9 mouse cellular contexts compared by ENCODE assay signal in genomic region chr6:17816865-17817435, GRCm38 (mm10).
DNase-seq lines count a peak whose midpoint lies in the region; ATAC-seq lines count a peak whose summit lies in the region.
"Had no signal": no experiment of that assay in that cellular context is flagged by ENCODE, and none has a peak within 500 bp of the region (broad histone marks: within the 10 kb centered on the region; RNA-seq: fewer than 3 reads in every experiment).

No protein-coding gene starts in this region.

- peaks cover 20% of the 10 kb centered on the region for H3K4me1 ChIP-seq in heart, embryonic 16.5 days (ENCODE audit: control insufficient read depth, insufficient read depth, low read length)
- peaks cover 24% of the 10 kb centered on the region for H3K4me1 ChIP-seq in midbrain, embryonic 15.5 days

- no peaks in the 10 kb centered on the region for H3K9me3 ChIP-seq in heart, embryonic 16.5 days (replicated peaks; ENCODE audit: control insufficient read depth, low read length)
- H3K9me3 ChIP-seq in midbrain, embryonic 15.5 days: no peaks in the 10 kb centered on the region

- H3K9ac ChIP-seq in heart, embryonic 16.5 days (ENCODE audit: low read length): no peak overlapping the region
- no peak overlapping the region for H3K9ac ChIP-seq in midbrain, embryonic 15.5 days
- H3K9ac ChIP-seq: liver, embryonic 14.5 days had no signal

- H3K36me3 ChIP-seq in heart, embryonic 16.5 days (ENCODE audit: control insufficient read depth, insufficient read depth): no peaks in the 10 kb centered on the region
- H3K36me3 ChIP-seq in midbrain, embryonic 15.5 days (replicated peaks): no peaks in the 10 kb centered on the region

- 15% methylated on average over 3 of the region's 3 CpGs for WGBS in heart, embryonic 16.5 days
- WGBS in midbrain, embryonic 15.5 days: 21% methylated on average over 3 of the region's 3 CpGs

- H3K4me3 ChIP-seq in heart, embryonic 16.5 days (ENCODE audit: low read length): no peak overlapping the region
- no peak overlapping the region for H3K4me3 ChIP-seq in midbrain, embryonic 15.5 days

- intact Hi-C loops in heart, postnatal 14 days (cut with DNase I): no loop called here
- intact Hi-C loops in left cerebral cortex, postnatal 14 days (cut with DNase I): no loop called here

- peak; percentile 45 for ATAC-seq in heart, embryonic 16.5 days (replicated peaks; ENCODE audit: extremely low read depth, insufficient read depth, low FRiP score)
- peak; percentile 53 for ATAC-seq in midbrain, embryonic 15.5 days (replicated peaks)

- no peak for DNase-seq in heart, postnatal 14 days
- DNase-seq in cerebellum, adult 9-10 months: peak; percentile 59
- peak; percentile 67 for DNase-seq in gastrocnemius, postnatal 25 days
- no peak for DNase-seq in left cerebral cortex, postnatal 14 days (ENCODE audit: low spot score in 2 of 2)
- DNase-seq in urinary bladder, postnatal 4 days (ENCODE audit: low spot score in 2 of 2): no peak
- DNase-seq in retina, postnatal 1 day: no peak

- H3K27me3 ChIP-seq in heart, embryonic 16.5 days (ENCODE audit: control insufficient read depth, insufficient read depth, low read length): no peaks in the 10 kb centered on the region
- H3K27me3 ChIP-seq in midbrain, embryonic 15.5 days (replicated peaks): no peaks in the 10 kb centered on the region

- H3K27ac ChIP-seq in heart, embryonic 16.5 days (ENCODE audit: low read length): no peak overlapping the region
- H3K27ac ChIP-seq in midbrain, embryonic 15.5 days: 0 out of 2 replicates have a peak overlapping the region, but pooled peaks have one; percentile 28
- H3K27ac ChIP-seq: liver, embryonic 14.5 days had no signal

- H3K4me2 ChIP-seq in heart, embryonic 16.5 days (ENCODE audit: low read depth, low read length): no peak overlapping the region
- H3K4me2 ChIP-seq in midbrain, embryonic 15.5 days: no peak overlapping the region

Comparison
In these comparisons a context has a peak if more than half of its experiments do, and no peak if none do; other contexts are left out.
1. DNase-seq: peak in cerebellum, adult 9-10 months (single experiment) and gastrocnemius, postnatal 25 days (single experiment); none in heart, postnatal 14 days (0 of 2), left cerebral cortex, postnatal 14 days (0 of 2), urinary bladder, postnatal 4 days (0 of 2) and retina, postnatal 1 day (single experiment).